Mouse (Mus musculus) inflammation-experienced regulatory T-cells, adult 6 months (primary cell): ENCODE measurements around the gene Arhgap23. TPM values are rescaled to one million over a fixed set of nuclear protein-coding genes. Genes with fewer than 3 reads are reported as not detected.

Experiments
- polyA plus RNA-seq, 3 experiments: library from polyadenylated mRNA; unstranded; fragments of 100-300 nt; shearing (Covaris generic); gene quantifications; one replicate each; pipeline ENCODE4 v1.2.1; 2017

The Arhgap23 gene
- polyA plus RNA-seq, 3 experiments from 2014 or later = not detected

Other genes starting within 250 kb of the Arhgap23 start
- gene Kpnb1, start 227.7 kb upstream of the Arhgap23 start, polyA plus RNA-seq = 10 to 100 TPM; 24.7 to 41.5 (median 26.2) TPM
- 10 to 100 TPM; 23.4 to 47.0 (median 45.1) TPM for gene Npepps, start 134.9 kb upstream of the Arhgap23 start, polyA plus RNA-seq
- 10 to 100 TPM; 39.1 to 45.1 (median 39.1) TPM for gene Mrpl45, start 99.8 kb upstream of the Arhgap23 start, polyA plus RNA-seq
- under 1 TPM; 0.18 to 0.37 (median 0.27) TPM for gene Gpr179, start 63.5 kb upstream of the Arhgap23 start, polyA plus RNA-seq
- gene Socs7, start 53.0 kb upstream of the Arhgap23 start, polyA plus RNA-seq = 1 to 10 TPM; 5.9 to 8.5 (median 7.9) TPM
- not detected for gene 4933428G20Rik, start 84.8 kb downstream of the Arhgap23 start, polyA plus RNA-seq
- not detected for gene Srcin1, start 160.7 kb downstream of the Arhgap23 start, polyA plus RNA-seq
- gene Epop, start 214.2 kb downstream of the Arhgap23 start, polyA plus RNA-seq = under 1 TPM; 0.24 to 0.48 (median 0.45) TPM
- 10 to 100 TPM; 13.4 to 17.0 (median 14.6) TPM for gene Mllt6, start 247.9 kb downstream of the Arhgap23 start, polyA plus RNA-seq